Comparison of ENCODE assay signal across 9 mouse cellular contexts in the genomic region with DNA sequence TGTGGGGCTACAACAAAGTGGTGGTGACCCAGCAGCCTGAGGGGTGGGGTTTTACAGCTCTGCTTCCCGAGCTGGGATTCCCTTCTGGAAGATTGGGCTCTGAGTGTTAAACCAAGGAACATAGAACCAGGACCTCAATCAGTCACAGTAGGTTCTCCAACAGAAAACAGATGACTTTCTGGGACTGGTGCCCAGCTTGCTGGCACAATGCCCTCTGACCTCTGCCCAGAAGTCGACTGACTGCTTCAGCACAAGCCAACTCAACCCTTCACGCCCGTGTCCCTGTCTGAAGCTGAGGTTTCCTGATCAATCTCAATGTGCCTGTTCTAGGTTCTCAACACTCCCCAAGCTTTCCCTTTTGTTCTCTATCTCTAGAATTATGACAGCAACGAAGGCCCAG. TPM values are rescaled to one million over a fixed set of nuclear protein-coding genes. Genes with fewer than 3 reads are reported as not detected.
DNase-seq lines count a peak whose midpoint lies in the region; ATAC-seq lines count a peak whose summit lies in the region.
"Had no signal": no experiment of that assay in that cellular context is flagged by ENCODE, and none has a peak within 500 bp of the region (broad histone marks: within the 10 kb centered on the region; RNA-seq: fewer than 3 reads in every experiment).

No protein-coding gene starts in this region.

- WGBS in large intestine, adult 2 months = 14% methylated on average over 5 of the region's 5 CpGs

- peak; percentile 66 for DNase-seq in cerebellum, adult 11 months
- DNase-seq in adrenal gland, adult 2 months = peak; percentile 97
- DNase-seq in gastrocnemius, adult 8-10 months (ENCODE audit: low spot score in 2 of 2) = peak; percentile 89 to 90
- DNase-seq in large intestine, adult 2 months (ENCODE audit: low read depth, low spot score) = peak; percentile 47
- peak; percentile 72 for DNase-seq in urinary bladder, postnatal 14 days (ENCODE audit: low spot score)
- no peak for DNase-seq in thymus, postnatal 14 days
- DNase-seq in spleen, postnatal 10 days (ENCODE audit: low spot score in 2 of 2) = no peak

- ATAC-seq in cerebellum, adult (ENCODE audit: insufficient number of reproducible peaks, low FRiP score, low TSS enrichment) = no peak

RNA-seq across cellular contexts. Expression of a gene that starts 36.9 kb away (rescaled TPM):
- total RNA-seq in adrenal gland, adult 2 months (2021) = 10 to 100 TPM; 42.1 to 49.3 TPM
- 23.0 and 28.1 TPM in 2 replicates for polyA plus RNA-seq in adrenal gland, adult 2 months (2012; rRNA removed)
- 1 to 10 TPM; 4.3 to 7.7 (median 5.3) TPM for total RNA-seq in gastrocnemius, adult 8-10 months (2022)
- polyA plus RNA-seq in large intestine, adult 2 months (2012; rRNA removed) = 7.3 and 9.3 TPM in 2 replicates

RNA-seq across cellular contexts. Expression of a gene that starts 48.4 kb away (rescaled TPM):
- total RNA-seq in adrenal gland, adult 2 months (2021) = 10 to 100 TPM; 35.6 to 37.1 TPM
- 14.2 and 15.6 TPM in 2 replicates for polyA plus RNA-seq in adrenal gland, adult 2 months (2012; rRNA removed)
- 10 to 100 TPM; 17.5 to 21.6 (median 19.1) TPM for total RNA-seq in gastrocnemius, adult 8-10 months (2022)
- 5.3 and 7.5 TPM in 2 replicates for polyA plus RNA-seq in large intestine, adult 2 months (2012; rRNA removed)

RNA-seq across cellular contexts. Expression of a gene that starts 59.6 kb away (rescaled TPM):
- total RNA-seq in adrenal gland, adult 2 months (2021) = not detected
- polyA plus RNA-seq in adrenal gland, adult 2 months (2012; rRNA removed) = 0.09 and 0.12 TPM in 2 replicates
- total RNA-seq in gastrocnemius, adult 8-10 months (2022) = not detected
- 0.32 TPM in 1 of 2 replicates, not detected in the other for polyA plus RNA-seq in large intestine, adult 2 months (2012; rRNA removed)
- total RNA-seq: layer of hippocampus, adult 8-10 months had no signal

Comparison
In these comparisons a context has a peak if more than half of its experiments do, and no peak if none do; other contexts are left out.
1. DNase-seq: peak in cerebellum, adult 11 months (single experiment), adrenal gland, adult 2 months (single experiment), gastrocnemius, adult 8-10 months (2 of 2), large intestine, adult 2 months (single experiment) and urinary bladder, postnatal 14 days (single experiment); none in thymus, postnatal 14 days (single experiment) and spleen, postnatal 10 days (0 of 2).
2. RNA of a gene that starts 36.9 kb away (total RNA-seq): 42.1 to 49.3 TPM in adrenal gland, adult 2 months; 4.3 to 7.7 TPM in gastrocnemius, adult 8-10 months; every median in the first group is over 4 times any median in the second.